Mouse (Mus musculus) brain, adult 10 weeks (tissue): Measurements from ENCODE around the gene Cfap70. TPM values are rescaled to one million over a fixed set of nuclear protein-coding genes. Genes with fewer than 3 reads are reported as not detected.

ENCODE experiments used
- polyA plus RNA-seq: library from polyadenylated mRNA; stranded (reverse); fragments of 350-450 nt; fragmentation: Illumina TruSeq; extraction: RNeasy Lipid Tissue Mini Kit (QIAGEN cat#74804); gene quantifications from one replicate; pipeline ENCODE4 v1.2.3, GENCODE M21; 2015; ENCODE audit warnings: low read depth, low replicate concordance

The Cfap70 gene
- polyA plus RNA-seq: 0.88 TPM

GRCm38 (mm10) chr14:20451765-20452331 lies at the start of gene Cfap70:
Gene Cfap70 (minus strand): TSS chr14:20452226.

DNA sequence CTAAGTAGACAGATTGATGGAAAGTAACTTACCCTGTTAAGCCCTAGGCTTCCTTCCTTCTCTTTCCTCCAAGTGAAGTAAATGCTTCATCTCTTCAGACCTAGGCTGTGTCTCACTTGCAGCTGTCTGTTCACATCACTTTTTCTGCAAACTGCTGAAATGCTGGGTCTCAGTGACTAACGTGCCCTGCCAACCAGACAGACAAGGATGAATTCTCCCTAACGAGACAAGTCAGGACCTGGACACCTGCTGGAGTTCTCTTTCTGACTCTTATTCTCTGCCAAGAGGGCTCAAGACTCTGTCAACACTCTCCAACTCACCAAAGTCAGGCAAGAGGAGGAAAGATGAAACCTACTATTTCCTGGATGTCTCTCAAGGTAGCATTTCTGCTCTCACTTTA lies 44.6 kb upstream of the Cfap70 start, which contains the start of gene Mss51:
TSS of gene Mss51 (minus strand) at position 299 of the 400 bp plus-strand sequence.

DNA sequence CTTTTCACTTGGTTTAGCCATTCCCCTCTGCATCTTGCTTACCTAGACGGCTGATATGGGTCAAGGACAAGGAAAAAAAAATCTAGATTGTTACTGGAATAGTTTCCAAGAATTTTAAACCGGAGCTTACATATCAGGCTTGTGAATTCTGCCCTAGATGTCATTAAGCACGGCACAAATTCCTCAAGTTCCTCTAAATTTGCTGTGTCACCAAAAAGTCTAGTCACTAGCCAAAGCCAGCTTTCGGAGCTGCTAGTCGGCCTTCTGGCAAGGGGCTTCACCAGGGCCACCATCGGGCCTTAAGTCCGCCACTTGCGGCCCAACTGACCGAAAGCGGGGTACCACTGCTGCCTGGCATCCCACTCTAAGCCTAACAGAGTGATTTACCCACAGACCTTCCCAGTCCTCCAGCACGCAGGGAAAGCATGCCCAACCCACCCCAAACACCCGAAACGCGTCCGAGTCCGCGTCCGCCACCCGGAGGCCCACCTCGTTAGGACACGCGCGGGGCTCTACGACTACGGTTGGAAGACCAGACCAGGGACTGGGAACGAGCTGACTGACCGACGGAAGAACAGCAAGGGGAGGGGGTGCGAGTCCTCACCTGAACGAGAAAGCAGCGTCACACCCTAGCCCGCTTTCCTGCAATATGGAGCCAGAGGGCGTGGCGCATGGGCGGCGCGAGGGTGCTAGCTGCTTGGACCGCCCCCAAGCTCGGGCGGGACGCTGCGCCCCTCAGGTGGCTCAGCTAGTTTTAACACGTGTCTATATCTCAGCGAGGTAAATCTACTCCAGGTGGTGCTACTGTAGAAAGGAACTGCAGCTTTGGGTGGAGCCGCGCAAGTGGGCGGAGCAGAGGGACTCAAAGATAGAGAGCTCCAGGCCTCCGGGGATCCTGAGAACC lies 27.5 kb upstream of the Cfap70 start, which contains the start of gene Anxa7:
TSS of gene Anxa7 (minus strand) at position 843 of the 904 bp plus-strand sequence.

DNA sequence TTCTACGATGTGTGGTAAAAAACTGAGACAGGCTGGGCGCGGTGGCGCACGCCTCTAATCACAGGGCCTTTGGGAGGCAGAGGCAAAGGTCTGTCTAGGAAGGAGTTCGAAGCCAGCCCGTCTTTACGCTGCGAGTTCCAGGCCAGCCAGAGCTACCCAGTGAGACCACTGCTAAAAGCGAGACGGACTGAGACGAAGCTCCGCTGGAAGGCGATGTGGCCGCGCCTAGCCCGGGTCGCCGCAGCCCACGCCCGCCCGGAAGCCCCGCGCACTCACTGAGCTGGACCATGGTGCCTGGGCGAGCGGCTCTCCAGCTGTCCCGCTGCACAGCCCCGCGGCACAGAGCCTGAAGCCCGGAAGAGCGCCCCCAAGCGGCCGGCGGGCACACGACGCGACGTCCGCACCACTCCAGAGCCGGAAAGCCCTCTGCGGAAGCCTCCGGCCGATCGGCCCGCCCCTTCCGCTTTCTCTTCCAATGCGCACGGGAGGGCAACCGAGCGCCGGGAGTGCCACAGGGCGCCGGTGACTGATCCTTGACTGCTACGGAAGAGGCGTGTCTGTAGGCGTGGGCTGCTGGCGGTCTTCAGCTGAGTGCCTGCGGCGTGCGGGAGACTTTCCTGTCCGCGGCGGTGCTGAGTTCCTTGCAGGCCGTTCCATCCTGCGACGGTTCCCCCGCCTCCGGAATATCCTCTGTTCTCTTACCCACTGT lies 58.7 kb downstream of the Cfap70 start, which contains the start of gene Mrps16:
TSS of gene Mrps16 (minus strand) at position 430 of the 709 bp plus-strand sequence.

DNA sequence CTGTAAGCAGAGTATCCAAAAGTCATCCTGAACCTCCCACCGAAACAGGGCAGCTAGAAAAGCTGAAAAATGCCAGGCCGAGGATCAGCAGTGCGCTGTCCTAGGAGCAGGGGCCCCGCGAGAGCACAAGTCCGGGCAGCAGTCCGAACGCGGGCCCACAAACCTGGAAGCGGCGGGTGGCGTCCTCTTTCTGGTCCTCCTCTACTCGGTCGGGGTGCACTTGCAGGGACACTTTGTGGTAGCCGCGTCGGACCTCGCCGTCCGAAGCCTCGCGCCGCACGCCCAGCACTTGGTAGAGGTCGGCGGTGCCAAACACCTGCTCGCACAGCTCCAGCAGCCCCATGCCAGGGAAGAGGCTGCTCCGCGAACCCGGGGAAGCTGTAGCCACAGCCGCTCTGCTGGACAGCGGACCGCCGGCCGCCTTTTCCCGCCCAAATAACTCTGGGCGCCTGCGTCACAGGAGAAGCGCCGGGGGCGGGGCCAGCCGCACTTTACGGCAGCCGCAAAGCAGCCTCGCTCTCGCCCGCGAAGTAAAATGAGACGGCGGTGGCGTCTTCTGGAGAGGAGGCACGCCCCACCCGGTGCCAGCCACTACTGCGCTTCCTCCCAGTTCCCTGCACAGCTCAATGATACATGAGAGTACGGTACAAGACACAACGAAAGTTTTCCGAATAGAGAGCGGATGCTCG lies 63.4 kb downstream of the Cfap70 start, which contains the start of gene Dnajc9:
TSS of gene Dnajc9 (minus strand) at position 470 of the 689 bp plus-strand sequence.

DNA sequence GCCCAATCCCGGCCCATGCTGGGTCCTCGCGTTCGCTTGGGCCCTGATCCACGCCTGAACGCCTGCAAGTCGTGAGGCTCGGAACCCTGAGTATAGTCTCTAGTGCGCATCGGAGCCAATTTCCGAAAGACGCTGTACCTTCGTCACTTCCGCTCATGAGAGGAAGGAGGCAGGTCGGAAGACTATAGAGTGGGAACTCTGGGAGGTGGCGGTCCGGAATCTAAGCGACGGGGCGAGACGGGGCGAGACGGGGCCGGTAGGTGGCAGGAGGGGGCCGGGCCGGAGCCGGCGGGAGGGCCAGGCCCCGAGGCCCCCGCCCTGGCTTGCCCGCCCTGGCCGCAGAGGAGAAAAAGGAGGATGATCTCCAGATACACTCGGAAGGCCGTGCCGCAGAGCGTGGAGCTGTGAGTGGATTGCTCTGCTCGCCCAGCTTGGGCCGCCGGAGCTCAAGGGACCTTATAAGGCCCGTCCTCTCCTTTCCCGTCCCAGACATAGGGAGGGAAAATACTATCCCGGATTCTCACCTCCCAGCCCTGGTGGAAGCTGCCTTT lies 104.0 kb downstream of the Cfap70 start, which contains the start of the genes Ecd and Fam149b:
TSS of gene Ecd (minus strand) at position 131 of the 551 bp plus-strand sequence.
TSS of gene Fam149b (plus strand) at position 172 of the 551 bp plus-strand sequence.

Other genes with a start within 250 kb of the Cfap70 start
- not detected for gene Kcnk16, start 183.0 kb downstream of the Cfap70 start, polyA plus RNA-seq
- gene Nudt13, start 157.5 kb downstream of the Cfap70 start, polyA plus RNA-seq: 27.6 TPM
- 47.2 TPM for gene Ecd, start 104.1 kb downstream of the Cfap70 start, polyA plus RNA-seq
- 40.3 TPM for gene Fam149b, start 104.1 kb downstream of the Cfap70 start, polyA plus RNA-seq
- gene Dnajc9, start 63.3 kb downstream of the Cfap70 start, polyA plus RNA-seq: 51.1 TPM
- 61.7 TPM for gene Mrps16, start 58.6 kb downstream of the Cfap70 start, polyA plus RNA-seq
- 85.4 TPM for gene Anxa7, start 27.9 kb upstream of the Cfap70 start, polyA plus RNA-seq
- gene Mss51, start 44.7 kb upstream of the Cfap70 start, polyA plus RNA-seq: 0.33 TPM
- gene Ppp3cb, start 94.3 kb upstream of the Cfap70 start, polyA plus RNA-seq: 266 TPM
- gene Usp54, start 188.8 kb upstream of the Cfap70 start, polyA plus RNA-seq: 42.2 TPM
- gene Myoz1, start 204.3 kb upstream of the Cfap70 start, polyA plus RNA-seq: not detected
- not detected for gene Synpo2l, start 216.1 kb upstream of the Cfap70 start, polyA plus RNA-seq
- 57.9 TPM for gene Sec24c, start 222.1 kb upstream of the Cfap70 start, polyA plus RNA-seq
- 14.1 TPM for gene Fut11, start 242.7 kb upstream of the Cfap70 start, polyA plus RNA-seq